Mouse (Mus musculus) spleen, adult 2 months (tissue): ENCODE measurements around the gene Ppard. TPM values are rescaled to one million over a fixed set of nuclear protein-coding genes. Genes with fewer than 3 reads are reported as not detected.
A peak's percentile ranks its signal among the peaks of the same experiment; 100 is the strongest.

Source experiments
- DNase-seq, 2 experiments: peaks; one replicate each; pipeline versions ENCODE4 v3.0.0 to v3.0.0-alpha.2; 2012 to 2021; ENCODE audit warnings: low spot score in 2 of 2, low read depth in 1 of 2
- H3K27ac ChIP-seq: fragments of 200-500 bp; 2 replicates; pipeline ENCODE4 v1.5.1; 2012; ENCODE audit warnings: low read length, inconsistent platforms; ENCODE audit not compliant: insufficient read depth
- H3K27me3 ChIP-seq: fragments of 200-500 bp; 2 replicates; pipeline ENCODE4 v1.6.1; 2012; ENCODE audit warnings: mild to moderate bottlenecking, moderate library complexity, low read length, inconsistent platforms; ENCODE audit not compliant: control insufficient read depth, insufficient read depth
- H3K36me3 ChIP-seq: fragments of 200-500 bp; 2 replicates; pipeline ENCODE4 v1.6.1; 2012; ENCODE audit warnings: mild to moderate bottlenecking, low read length, inconsistent platforms; ENCODE audit not compliant: control insufficient read depth, insufficient read depth
- H3K4me1 ChIP-seq: fragments of 200-500 bp; 2 replicates; pipeline ENCODE4 v1.6.1; 2011; ENCODE audit warnings: inconsistent platforms; ENCODE audit not compliant: control insufficient read depth, insufficient read depth, insufficient read length
- H3K4me3 ChIP-seq: fragments of 200-500 bp; 2 replicates; pipeline ENCODE4 v1.5.1; 2011; ENCODE audit warnings: mild to moderate bottlenecking, inconsistent platforms; ENCODE audit not compliant: insufficient read depth, insufficient read length; ENCODE audit errors: extremely low read depth
- CTCF ChIP-seq: fragments of 200-500 bp; IDR thresholded peaks from 2 replicates; pipeline ENCODE4 v1.5.1; 2011; ENCODE audit warnings: mild to moderate bottlenecking, inconsistent platforms; ENCODE audit not compliant: insufficient read depth, insufficient read length, insufficient replicate concordance; ENCODE audit errors: extremely low read depth
- POLR2A ChIP-seq: fragments of 200-500 bp; IDR thresholded peaks from 2 replicates; pipeline ENCODE4 v1.6.1; 2011; ENCODE audit warnings: low read depth, low read length, inconsistent platforms
- WGBS: fragments of 180-500 bp; shearing (Covaris S2); methylation state at CpG from one replicate; pipeline ENCODE4 v1.1.7; 2018; 5-methylcytosine and 5-hydroxymethylcytosine counted together
- polyA plus RNA-seq: library from polyadenylated mRNA; depleted of rRNA; stranded (reverse); fragments of >200 nt; gene quantifications from 2 replicates; pipeline ENCODE4 v1.2.3, GENCODE M21; 2012

Ppard gene
- polyA plus RNA-seq, 1 experiment = 23.2 TPM

- 88% methylated on average over 14 of the region's 14 CpGs for WGBS
- no peak for DNase-seq
These were observed 30.5 kb upstream of the Ppard start for GRCm38 (mm10) chr17:28201982-28202381.

GRCm38 (mm10) chr17:28204052-28204720 is 28.3 kb upstream of the Ppard start:
- Histone ChIP-seq H3K27me3 (no peaks in the 10 kb centered on the region), H3K4me1 (peaks cover 8% of the 10 kb centered on the region; the same call in 1 of the 2 replicates), H3K4me3 (no peak overlapping the region), H3K36me3 (peaks cover 4% of the 10 kb centered on the region), H3K27ac (no peak overlapping the region)
- WGBS = 38% methylated on average over 14 of the region's 14 CpGs
- no peak for TF ChIP-seq POLR2A
- peak; percentile 95; the same call in 1 of the 2 replicates for TF ChIP-seq CTCF
- peak in 1 of 2 experiments; percentile 65 for DNase-seq

More at GRCm38 (mm10) chr17:28201982-28202381, 30.5 kb upstream of the Ppard start:
- Histone ChIP-seq H3K36me3 (peaks cover 6% of the 10 kb centered on the region), H3K4me1 (peaks cover 2% of the 10 kb centered on the region; the same call in 1 of the 2 replicates), H3K27ac (no peak overlapping the region), H3K27me3 (no peaks in the 10 kb centered on the region), H3K4me3 (no peak overlapping the region)
- TF ChIP-seq CTCF (no peak), POLR2A (no peak)

- H3K4me1 ChIP-seq = peaks cover 13% of the 10 kb centered on the region; the same call in 1 of the 2 replicates
- no peak overlapping the region for H3K4me3 ChIP-seq
- peaks cover 4% of the 10 kb centered on the region for H3K36me3 ChIP-seq
- DNase-seq = no peak
- H3K27ac ChIP-seq = no peak overlapping the region
- WGBS = 43% methylated on average over 8 of the region's 8 CpGs
- H3K27me3 ChIP-seq = no peaks in the 10 kb centered on the region
- TF ChIP-seq POLR2A = no peak
- TF ChIP-seq CTCF = no peak
These were observed 27.1 kb upstream of the Ppard start for GRCm38 (mm10) chr17:28205443-28205842.

GRCm38 (mm10) chr17:28207092-28207491 is 25.4 kb upstream of the Ppard start:
- 29% methylated on average over 8 of the region's 8 CpGs for WGBS
- DNase-seq = no peak
- peaks cover 24% of the 10 kb centered on the region; the same call in 1 of the 2 replicates for H3K4me1 ChIP-seq
- H3K27ac ChIP-seq = peak overlapping the region; percentile 97
- H3K4me3 ChIP-seq = peak overlapping the region; percentile 14; the same call in 1 of the 2 replicates
- no peaks in the 10 kb centered on the region for H3K27me3 ChIP-seq
- TF ChIP-seq CTCF = no peak
- no peaks in the 10 kb centered on the region for H3K36me3 ChIP-seq

- H3K4me3 ChIP-seq = peak within 1 kb of the TSS; percentile 96
- no peaks in the 10 kb centered on the region for H3K27me3 ChIP-seq
- peak within 1 kb of the TSS; percentile 97 for H3K27ac ChIP-seq
- peak; percentile 84 for TF ChIP-seq CTCF
- peak; percentile 93 for TF ChIP-seq POLR2A
- WGBS = 2% methylated on average over 26 of the region's 26 CpGs
- H3K36me3 ChIP-seq = no peaks in the 10 kb centered on the region
- peaks cover 29% of the 10 kb centered on the region; the same call in 1 of the 2 replicates for H3K4me1 ChIP-seq
- peak; percentile 71 to 84 for DNase-seq
These were observed 24.7 kb upstream of the Ppard start, which contains the start of gene Def6 for GRCm38 (mm10) chr17:28207591-28208313. Gene Def6, plus strand, starts transcription at chr17:28207778.

- H3K4me1 ChIP-seq = peaks cover 29% of the 10 kb centered on the region; the same call in 1 of the 2 replicates
- H3K36me3 ChIP-seq = no peaks in the 10 kb centered on the region
- no peak for DNase-seq
- WGBS = 7% methylated on average over 8 of the region's 8 CpGs
- no peaks in the 10 kb centered on the region for H3K27me3 ChIP-seq
- peak overlapping the region; percentile 97 for H3K27ac ChIP-seq
- peak overlapping the region; percentile 96 for H3K4me3 ChIP-seq
- TF ChIP-seq CTCF = no peak
- TF ChIP-seq POLR2A = no peak
These were observed 24.2 kb upstream of the Ppard start for GRCm38 (mm10) chr17:28208314-28208612.
